In the genomic region with DNA sequence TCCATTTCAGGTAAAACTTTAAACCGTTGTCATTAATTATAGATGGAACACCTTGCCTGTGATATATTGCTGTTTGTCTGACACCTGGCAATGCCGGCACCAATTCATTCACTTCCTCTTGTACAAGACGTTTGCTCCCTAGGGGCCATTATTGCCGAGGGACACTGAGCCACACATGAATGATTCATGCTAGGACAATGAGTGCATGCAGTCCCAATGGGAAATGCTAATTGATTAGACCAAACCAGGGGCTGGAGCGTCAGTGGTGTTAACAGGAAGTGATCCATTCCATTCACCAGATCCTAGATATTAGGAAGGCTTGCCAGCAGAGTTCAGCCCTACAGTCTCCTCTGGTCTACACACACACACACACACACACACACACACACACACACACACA, we compare ENCODE assay signal across 18 mouse cellular contexts. TPM values are rescaled to one million over a fixed set of nuclear protein-coding genes. Genes with fewer than 3 reads are reported as not detected.
"Had no signal": no experiment of that assay in that cellular context is flagged by ENCODE, and none has a peak within 500 bp of the region (broad histone marks: within the 10 kb centered on the region; RNA-seq: fewer than 3 reads in every experiment).

No protein-coding gene starts in this region.

- ATAC-seq: lung, postnatal 0 days; midbrain, embryonic 15.5 days had no signal

- H3K9me3 ChIP-seq: limb, embryonic 10.5 days; liver, embryonic 15.5 days; midbrain, embryonic 10.5 days; midbrain, embryonic 15.5 days had no signal

- DNase-seq: kidney, adult 18-20 months; kidney, postnatal 10 days; kidney, postnatal 4 days; lung, adult 2 months; lung, postnatal 36 days; thymus, postnatal 4 days had no signal

- H3K4me2 ChIP-seq: liver, embryonic 11.5 days; liver, embryonic 15.5 days; midbrain, embryonic 15.5 days had no signal

- H3K36me3 ChIP-seq: limb, embryonic 10.5 days; liver, embryonic 15.5 days; midbrain, embryonic 10.5 days; midbrain, embryonic 15.5 days had no signal

- H3K27me3 ChIP-seq: liver, embryonic 15.5 days; midbrain, embryonic 15.5 days had no signal

- H3K4me1 ChIP-seq: liver, embryonic 15.5 days; midbrain, embryonic 10.5 days; midbrain, embryonic 15.5 days had no signal

- H3K9ac ChIP-seq: liver, embryonic 15.5 days; midbrain, embryonic 15.5 days had no signal

- H3K27ac ChIP-seq: layer of hippocampus, adult 2 months; limb, embryonic 10.5 days; liver, embryonic 15.5 days; midbrain, embryonic 10.5 days; midbrain, embryonic 15.5 days; stomach, postnatal 0 days had no signal

- H3K4me3 ChIP-seq: layer of hippocampus, adult 2 months; limb, embryonic 10.5 days; liver, embryonic 15.5 days; midbrain, embryonic 10.5 days; midbrain, embryonic 15.5 days had no signal

RNA-seq across cellular contexts. Expression of gene Prok2, which starts 42.3 kb away (rescaled TPM):
- total RNA-seq: megakaryocyte progenitor cell, adult 5-6 weeks had no signal
- polyA plus RNA-seq: kidney, embryonic 14.5 days; limb, embryonic 10.5 days; liver, embryonic 11.5 days; lung, adult 2 months; midbrain, embryonic 10.5 days; neural tube, embryonic 14.5 days; small intestine, adult 2 months had no signal
